Mouse (Mus musculus): ENCODE data around the gene 4930407I10Rik.
A peak's percentile ranks its signal among the peaks of the same experiment; 100 is the strongest.

4930407I10Rik gene

DNA sequence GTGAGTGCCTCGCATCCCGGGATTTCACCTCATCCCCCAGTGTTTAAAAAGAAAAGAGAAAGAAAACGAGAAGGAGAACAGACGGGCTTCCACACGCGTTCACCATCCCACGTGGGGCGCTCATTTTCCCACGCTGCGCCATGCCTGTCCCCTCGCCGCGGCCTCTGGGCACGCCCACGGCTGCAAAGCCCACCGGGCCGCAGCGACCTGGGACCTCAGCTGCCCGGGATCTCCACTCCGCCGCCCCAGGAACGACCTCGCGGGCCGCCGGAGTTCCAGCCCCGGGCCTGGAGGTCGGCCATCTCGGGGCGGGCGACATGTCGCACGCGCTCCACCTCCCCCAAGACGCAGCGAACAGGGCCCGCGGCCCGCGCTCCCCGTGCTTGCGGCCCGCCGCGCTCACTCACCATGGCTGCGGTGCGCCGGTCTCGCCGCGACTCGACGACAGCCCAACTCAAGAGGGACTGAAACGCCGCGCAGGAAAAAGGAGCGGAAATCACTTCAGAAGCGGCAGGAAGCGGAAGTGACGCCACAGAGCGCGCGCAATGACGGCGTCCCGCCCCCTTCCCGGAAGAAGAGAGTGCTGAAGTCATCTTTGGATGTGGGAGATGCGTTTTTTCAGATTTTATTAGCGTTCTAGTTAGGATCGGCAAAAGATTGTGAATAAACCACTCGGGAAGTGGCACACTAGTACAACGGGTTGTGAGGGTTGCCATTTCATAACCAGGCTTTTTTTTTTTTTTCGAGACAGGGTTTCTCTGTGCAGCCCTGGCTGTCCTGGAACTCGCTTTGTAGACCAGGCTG lies 11.7 kb upstream of the 4930407I10Rik start, which contains the start of gene Snu13:
Snu13 (minus strand) TSS at position 519 of the 804 bp plus-strand sequence.
- peak; percentile 91; the same call in 1 of the 2 replicates for ATAC-seq (ENCODE audit: insufficient number of reproducible peaks, low FRiP score, low TSS enrichment)

DNA sequence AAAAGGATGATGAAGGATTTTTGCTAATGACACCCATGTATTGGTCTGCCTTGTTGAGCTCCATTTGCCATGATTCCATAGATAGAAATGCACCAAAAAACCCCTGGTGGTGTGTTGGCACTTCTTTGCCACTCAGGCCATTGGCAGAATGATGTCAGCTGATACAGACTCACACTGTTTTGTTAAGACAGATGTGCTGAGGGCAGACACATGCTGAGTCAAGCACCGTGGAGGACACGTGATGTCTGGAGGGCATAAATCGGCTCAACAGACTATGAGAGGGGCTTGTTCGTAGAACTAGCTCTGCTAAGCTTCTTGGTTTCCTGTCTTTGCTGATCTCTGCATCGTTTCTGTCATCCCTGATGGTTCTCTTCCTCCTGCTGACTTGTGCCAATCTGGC lies 6.4 kb upstream of the 4930407I10Rik start:
- ATAC-seq (ENCODE audit: insufficient number of reproducible peaks, low FRiP score, low TSS enrichment): no peak

DNA sequence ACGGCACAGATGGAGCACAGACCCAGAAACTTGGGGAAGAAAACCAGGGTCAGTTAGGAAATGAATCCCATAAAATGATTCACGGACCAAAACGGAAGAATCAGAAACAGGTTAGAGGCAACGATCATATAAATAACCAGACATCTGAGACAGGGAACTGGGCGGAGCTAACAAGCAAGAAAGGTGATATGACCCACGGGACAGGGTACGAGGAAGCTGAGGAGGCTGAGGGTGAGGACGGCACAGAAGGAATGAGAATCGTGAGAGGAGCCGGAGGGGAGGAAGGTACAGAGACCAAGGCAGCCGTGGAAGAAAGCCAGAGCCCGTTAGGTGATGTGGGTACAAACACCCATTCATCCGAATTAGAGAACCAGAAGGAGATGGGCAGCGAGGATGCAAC lies 5.0 kb downstream of the 4930407I10Rik start:
- no peak for ATAC-seq (ENCODE audit: insufficient number of reproducible peaks, low FRiP score, low TSS enrichment)

DNA sequence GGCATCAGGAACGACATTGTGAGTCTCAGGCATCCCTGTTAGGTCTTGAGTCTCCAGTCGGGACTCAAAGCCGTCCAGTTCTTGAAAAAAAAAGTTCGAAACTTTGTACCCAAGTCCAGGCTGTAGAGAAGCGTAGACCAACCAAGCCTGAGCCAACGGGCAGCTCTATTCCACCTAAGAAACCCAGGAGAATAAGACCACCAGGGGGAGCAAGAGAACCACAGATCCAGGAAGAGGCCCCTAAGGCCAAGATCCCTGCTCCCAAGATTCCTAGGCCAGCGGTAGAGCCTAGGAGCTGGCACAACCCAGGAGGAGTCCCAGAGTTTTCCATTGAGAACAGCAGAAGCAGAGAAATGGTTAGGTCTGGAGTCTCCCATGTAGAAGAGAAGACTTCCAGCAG lies 6.6 kb downstream of the 4930407I10Rik start:
- ATAC-seq (ENCODE audit: insufficient number of reproducible peaks, low FRiP score, low TSS enrichment): peak; percentile 66; the same call in 1 of the 2 replicates

DNA sequence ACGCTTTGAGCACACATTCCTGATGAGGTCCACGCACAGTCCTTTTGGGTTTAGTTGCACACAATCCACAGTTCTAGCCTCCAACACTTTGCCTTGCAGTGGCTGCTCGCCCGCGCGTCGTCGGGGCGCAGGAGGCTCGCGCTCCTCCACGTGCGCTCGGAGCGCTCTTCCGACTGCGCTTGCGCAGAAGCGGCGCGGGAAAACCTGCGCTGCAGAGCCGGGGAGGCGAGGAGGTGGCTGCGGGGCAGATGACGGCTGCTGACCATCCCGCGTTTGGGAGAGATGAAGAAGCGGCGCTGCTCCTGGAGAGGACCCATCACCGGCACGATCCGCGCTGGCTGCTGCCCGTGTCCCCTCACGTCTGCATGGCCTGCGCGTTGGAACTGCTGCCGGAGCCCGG lies 10.9 kb downstream of the 4930407I10Rik start, which contains the start of gene Mei1:
Mei1 (plus strand) TSS at position 99 of the 400 bp plus-strand sequence.
- ATAC-seq (ENCODE audit: insufficient number of reproducible peaks, low FRiP score, low TSS enrichment): no peak

DNA sequence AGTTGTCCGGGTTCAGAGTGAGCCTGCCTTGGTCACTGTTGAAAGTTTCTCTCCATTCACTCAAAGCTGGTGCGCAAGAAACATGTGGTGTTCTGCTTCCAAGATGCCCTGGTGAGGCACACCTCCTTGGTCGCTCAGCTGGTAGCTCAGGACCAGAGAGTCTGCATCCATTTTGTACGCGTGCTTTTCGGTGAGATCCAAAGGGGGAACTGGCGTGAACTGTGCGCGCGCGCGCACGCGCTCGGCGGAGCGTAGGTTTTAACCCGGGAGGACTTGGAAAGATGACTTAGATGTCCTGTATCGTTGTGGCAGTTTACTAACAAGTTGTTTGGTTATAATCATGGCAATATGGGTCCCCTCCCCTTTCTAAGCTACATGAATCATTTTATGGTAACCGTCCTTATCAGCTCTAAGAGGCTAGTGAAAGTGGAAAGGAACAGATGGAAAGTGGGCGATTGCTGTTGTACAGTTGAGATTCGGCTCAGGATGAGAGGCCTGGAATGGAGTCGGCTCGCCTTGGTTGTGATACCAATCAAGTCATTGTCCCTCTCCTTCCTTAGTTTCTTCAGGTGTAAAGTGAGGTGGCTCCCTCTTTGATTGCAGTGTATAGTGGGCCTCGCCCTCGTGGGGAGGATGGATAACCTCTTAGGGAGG lies 13.0 kb downstream of the 4930407I10Rik start:
- no peak for ATAC-seq (ENCODE audit: insufficient number of reproducible peaks, low FRiP score, low TSS enrichment)

DNA sequence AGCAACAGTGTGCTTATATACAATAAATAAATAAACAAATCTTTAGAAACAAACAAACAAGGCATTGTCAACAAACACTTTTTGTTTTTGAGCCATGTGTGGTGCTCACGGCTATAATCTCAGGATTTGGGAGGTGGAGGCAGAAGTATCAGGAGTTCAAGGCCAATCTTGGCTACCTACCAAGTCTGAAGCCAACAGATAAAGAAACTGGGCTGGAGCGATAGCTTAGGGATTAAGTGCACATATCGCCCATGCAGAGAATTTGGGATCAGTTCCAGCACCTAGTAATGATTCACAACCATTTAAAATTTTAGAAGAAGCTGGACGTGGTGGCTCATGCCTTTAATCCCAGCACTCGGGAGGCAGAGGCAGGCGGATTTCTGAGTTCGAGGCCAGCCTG lies 14.5 kb downstream of the 4930407I10Rik start:
- ATAC-seq (ENCODE audit: insufficient number of reproducible peaks, low FRiP score, low TSS enrichment): no peak

DNA sequence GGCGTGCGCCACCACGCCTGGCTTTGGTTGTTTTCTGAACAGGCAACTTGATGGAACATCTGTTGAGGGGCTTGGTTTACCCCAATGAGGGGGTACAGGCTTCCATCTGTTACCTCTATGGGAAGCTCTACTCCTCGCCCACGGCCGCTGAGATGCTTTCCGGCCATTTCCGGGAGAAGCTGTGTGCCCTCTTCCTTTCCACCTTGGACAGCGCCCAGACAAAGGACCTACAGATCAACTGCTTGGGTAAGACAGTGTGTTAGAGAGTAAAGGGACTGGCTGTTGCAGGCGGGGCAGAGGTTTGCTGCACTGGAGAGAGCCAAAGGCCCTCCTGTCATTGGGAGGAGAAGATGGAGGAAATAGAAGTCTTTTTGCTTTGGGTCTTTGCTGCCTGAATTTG lies 20.9 kb downstream of the 4930407I10Rik start:
- no peak for ATAC-seq (ENCODE audit: insufficient number of reproducible peaks, low FRiP score, low TSS enrichment)

DNA sequence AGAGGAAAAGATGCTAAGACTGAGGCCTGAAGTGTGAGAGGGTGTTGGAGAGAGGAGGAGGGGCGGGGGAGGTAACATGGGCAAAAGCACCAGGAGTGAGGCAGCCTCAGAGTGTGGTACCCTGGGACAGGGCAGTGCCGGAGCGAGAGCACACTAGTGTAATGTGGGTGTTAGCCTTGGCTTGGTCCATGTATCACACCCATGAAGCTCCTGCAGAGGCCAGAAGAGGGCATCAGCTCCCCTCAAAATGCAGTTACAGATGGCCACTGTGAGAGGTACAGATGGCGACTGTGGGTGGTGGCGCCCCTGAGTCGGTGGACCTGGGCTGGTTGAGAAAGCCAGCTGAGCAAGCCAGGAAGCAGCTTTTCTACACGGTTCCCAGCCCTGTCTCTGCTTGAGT lies 22.2 kb downstream of the 4930407I10Rik start:
- ATAC-seq (ENCODE audit: insufficient number of reproducible peaks, low FRiP score, low TSS enrichment): peak; percentile 88

DNA sequence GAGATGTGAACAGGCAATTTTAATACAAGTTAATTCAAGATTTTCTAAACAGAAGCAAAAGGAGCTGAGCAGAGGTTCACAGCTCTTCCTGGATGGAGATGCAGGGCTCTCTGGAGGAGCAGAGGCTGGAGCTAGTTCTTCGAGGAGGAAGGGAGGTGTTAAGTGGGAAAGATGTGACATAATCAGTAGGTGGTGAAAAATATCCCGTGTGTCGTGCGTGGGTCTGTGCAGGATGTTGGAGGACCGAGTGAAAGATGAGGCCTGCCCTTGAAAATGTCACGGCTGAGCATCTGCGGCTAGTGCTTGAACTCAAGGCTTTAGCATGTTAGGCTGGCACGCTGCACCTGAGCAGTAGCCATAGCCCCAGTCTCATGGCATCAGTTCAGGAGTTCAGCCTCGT lies 26.7 kb downstream of the 4930407I10Rik start:
- ATAC-seq (ENCODE audit: insufficient number of reproducible peaks, low FRiP score, low TSS enrichment): no peak

DNA sequence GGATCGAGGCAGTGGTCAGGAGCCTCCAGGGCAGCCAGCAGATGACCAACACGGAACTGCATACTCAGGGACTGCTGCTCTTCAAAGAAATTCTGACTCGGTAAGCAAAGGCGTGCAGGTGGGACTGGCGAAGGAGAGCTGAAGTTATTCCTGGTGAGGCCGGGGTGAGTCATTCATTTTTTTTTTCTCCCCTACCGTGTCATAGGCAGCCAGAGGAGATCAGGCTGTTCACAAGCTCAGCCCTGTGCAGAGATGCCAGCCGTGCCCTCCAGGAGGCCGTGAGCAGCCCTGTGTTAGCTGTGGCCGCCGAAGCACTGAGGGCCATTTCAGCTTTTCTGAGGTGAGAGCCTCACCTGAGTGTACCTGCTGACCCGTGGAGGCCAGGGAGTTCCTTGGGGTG lies 27.2 kb downstream of the 4930407I10Rik start:
- ATAC-seq (ENCODE audit: insufficient number of reproducible peaks, low FRiP score, low TSS enrichment): no peak

DNA sequence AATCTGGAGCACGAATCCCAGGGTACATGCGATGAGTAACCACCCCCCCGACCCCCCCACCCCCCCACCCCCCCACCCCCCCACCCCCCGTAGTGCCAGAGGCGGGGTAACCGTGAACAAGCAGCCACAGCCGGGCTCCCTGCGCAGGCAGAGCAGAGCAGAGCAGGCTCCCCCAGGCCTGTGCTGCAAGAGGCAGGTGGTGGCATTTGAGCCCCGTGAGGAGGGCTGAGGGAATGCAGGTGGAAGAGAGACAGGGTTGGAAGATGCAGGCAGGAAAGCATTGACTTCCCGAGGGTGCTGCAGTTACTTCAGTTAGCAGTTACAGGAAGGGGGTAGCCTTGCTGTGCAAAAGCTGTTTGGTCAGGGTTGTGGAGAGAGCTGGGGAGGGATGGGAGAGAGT lies 28.3 kb downstream of the 4930407I10Rik start:
- no peak for ATAC-seq (ENCODE audit: insufficient number of reproducible peaks, low FRiP score, low TSS enrichment)

DNA sequence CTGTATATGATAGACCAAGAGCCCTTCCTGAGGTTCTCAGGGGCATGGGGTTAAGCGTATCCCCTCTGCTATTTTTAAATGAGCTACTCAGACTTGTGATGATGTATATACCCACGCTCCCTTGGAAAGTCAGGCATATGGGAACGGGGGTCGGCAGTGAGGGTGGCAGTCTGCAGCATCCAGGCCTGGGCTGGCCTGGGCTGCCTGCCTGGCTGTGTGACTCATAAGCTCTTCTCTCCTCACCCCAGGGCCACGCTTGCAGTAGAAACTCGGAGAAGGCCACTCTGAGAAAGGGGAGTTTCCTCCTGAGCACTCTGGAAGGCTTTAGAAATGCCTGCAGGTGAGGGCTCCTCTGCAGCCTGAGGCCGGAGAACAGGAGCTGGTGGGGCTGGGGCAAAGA lies 32.1 kb downstream of the 4930407I10Rik start:
- ATAC-seq (ENCODE audit: insufficient number of reproducible peaks, low FRiP score, low TSS enrichment): no peak

DNA sequence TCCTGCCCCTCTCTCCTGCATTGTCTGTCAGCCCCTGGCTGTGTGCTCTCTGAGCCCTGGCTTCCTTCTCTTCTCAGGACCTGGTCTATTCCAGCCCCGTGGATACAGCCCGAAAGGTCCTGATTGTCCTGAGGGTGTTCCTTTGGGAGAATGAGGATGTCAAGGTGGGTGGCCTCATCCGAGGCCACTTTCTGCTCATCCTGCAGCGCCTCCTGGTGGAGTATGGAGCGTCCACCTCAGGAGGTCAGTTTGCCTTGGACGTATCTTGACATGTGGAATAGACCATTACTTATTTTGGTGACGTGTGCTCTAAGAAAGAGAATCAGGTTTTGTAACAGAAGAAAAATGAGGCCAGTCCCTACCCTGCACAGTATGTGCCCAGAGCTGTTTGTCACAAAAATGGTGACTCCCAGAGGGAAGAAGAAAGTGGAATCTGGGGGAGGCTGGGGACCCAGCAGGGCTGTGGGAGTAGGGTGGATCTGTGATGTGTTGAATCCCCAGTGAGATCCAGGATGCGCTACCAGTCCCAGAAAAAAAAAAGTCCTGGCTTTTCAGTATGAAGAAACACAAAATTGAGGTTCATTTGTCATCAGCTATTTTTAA lies 48.1 kb downstream of the 4930407I10Rik start:
- ATAC-seq (ENCODE audit: insufficient number of reproducible peaks, low FRiP score, low TSS enrichment): no peak
